Mouse (Mus musculus) urinary bladder, postnatal 36 days (tissue): Measurements from ENCODE around the gene Reln.

Experiments used
- DNase-seq, 2 experiments: peaks; one replicate each; pipeline ENCODE4 v3.0.0; 2022; ENCODE audit warnings: low spot score in 2 of 2, mixed read lengths in 1 of 2

Gene Reln

DNA sequence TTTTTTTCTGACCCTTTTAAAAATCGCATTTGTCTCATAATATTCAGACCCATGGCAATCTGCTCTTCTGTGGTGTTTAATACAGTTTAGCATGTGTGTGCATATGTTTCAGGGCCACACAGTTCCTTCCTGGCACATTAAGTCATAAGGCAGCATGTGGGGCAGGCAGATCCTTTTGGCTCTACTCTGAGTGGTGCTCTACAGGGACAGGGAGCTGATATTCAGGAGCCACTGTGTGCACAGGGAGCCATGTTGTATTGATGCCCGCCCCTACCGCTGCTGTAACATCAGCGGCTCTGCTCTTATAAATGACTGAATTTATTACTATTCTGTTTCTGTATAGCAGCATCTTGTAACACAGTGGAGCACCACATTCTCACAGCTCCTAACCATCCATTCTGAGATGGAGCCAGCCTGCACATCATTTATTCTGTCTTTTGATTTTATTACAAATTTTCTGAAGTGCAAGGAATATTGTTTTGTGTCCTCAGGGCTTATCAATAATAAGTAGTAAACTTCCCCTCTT, 410.3 kb downstream of the Reln start:
- no peak for DNase-seq

DNA sequence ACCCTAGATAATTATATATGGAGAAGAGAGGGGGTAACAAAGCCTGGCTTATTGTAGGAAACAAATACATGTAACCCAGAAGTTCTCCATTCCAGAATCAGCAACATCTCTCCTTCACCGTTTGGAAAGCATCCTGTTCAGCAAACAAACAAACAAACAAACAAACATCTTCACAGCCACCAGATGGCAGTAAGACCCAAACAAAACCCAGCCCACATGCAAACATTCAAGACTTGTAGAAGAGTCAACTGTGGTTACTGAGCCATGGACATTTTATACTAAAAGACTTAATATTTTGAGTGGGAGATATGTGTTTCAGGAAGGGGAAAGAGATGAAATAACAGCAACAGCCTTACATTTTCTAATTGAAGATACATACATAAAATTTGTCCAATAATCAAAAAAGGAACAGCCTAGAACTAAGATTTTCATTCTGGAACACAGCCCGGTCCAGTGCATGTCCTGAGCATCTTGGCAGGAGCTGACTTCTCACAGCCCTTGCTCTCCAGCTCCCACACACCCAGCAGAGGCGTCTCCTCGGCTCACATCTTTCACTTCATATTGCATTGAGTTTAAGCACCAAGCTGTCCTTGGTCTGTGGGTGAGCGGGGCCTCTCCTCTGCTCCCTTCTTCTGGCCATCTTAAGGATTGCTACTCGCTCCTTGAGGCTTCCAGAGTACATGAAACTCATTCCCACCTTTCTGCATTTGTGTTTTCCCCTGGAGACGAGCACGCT, 411.0 kb downstream of the Reln start:
- DNase-seq, result no peak

DNA sequence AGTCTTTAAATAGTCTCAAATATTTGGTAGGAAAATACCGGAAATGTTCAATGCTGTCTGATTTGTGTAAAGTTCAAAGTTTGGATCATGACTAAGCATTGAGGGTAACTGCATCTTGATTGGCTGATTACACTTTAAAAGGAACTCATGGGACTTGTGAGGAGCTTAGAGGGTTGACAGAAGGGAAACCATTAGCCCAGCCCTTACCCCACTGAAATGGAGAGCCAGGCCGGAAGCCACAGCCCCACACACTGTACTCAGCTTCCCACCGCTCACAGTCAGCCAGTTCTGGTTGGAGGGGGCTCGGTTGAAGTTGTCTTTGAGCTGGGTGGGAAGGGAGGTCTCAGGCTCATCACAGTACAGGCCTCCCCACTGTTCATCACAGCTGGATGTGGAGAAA, 413.4 kb downstream of the Reln start:
- no peak for DNase-seq

DNA sequence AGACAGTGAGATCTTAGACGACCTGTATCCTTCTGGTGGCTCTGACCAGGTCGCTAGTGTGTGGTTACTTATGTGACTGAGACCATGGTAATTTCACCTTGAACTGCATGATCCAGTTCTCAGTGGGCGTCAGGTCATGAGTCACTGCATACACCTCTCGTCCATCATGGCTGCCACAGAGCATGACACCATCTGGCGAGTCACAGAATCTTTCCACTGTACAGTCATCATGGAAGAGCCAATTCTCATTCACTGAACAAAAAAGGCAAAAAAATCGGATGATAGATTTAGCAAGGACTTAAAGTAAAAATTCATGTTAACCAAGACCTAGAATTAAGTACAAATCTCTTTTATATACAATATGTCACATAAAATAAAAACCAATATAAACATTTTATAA, 424.2 kb downstream of the Reln start:
- DNase-seq, result no peak

DNA sequence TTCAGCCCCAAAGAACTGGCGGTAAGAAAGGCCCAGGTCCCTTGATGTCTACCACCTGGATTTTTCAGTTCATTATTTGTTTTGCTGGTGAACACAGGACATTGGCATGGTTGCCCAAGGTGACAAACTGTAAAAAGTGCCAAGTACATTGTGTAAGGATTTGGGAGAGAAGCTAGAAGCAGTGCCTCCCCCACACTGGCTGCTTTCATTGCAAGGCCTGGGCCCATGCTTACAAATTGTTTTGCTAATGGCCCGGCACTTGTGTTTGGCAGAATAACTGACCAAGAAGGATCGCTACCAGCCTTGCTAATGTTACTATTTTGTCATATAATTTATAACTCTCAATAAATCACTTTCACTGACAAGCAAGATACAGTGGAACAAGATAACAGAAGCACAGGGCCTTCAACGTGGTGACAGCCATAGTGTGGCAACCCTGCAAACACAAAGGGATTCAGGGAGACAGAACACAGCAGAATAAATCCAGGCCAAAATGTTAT, 425.2 kb downstream of the Reln start:
- no peak for DNase-seq

DNA sequence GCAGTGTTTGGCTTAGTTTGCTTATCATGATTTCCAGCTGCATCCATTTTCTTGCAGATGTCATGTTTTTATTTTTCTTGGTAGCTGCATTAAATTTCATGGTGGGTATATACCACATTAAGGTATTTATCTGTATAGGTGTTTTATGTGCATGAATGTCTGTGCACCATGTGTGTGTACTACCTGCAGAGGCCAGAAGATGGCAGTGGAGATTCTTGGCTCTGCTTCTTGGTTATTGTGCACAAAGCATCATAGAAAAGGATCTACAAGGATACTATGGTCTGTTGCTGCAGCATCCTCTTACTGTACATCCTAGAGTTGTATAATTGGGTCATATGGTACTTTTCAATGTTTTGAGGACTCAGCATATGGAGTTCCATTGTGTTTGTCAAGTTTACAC, 428.5 kb downstream of the Reln start:
- no peak for DNase-seq

DNA sequence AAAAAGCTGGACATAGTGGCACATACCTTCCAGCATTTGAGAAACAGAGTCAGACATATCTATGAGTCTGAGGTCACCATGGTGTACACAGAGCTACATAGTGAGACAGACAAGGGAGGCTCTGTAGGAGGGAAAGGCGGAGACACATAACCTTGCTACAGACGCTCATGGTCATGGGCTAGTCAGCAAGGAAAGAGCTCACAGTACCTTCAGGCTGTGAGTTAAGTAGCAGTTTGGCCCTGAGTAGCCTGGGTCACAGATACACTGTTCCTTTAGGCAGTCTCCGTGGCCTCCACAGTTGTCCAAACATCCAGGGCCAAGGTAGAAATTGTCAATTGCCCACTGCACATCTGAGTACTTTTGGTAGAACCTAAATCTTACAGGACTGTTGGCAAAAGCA, 429.7 kb downstream of the Reln start:
- DNase-seq, result no peak

DNA sequence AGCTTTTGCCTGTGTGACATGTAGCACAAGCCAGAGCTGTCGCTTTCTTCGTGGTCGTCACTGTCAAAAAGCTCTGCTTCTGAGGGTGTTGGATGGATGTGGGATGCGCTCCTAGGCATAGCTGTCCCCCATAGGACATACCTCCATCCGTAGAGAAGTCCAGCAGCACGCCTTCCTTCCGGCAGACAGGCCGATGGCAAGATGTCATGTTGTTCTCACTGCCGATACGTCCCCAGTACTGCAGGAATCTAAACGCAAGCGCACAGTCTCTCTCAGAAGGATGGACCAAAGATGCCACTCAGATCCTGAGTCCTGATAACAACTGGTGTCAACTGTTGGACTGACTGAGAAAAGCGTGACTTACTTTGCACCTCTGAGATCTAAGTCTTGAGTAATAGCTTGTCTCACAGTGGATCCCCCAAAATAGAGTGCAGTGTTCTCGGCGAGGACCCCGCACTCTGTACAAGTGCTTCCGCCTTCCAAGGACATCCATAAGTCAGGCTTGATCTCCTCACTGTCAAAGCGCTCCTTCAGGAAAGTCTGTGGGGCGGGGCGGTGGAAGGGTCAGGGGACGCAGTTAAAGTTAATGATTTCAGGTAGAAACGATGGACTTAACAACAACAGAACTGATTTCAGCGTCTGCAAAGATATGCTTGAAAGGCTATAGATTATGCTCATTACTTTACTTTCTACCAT, 431.5 kb downstream of the Reln start:
- DNase-seq, result no peak

DNA sequence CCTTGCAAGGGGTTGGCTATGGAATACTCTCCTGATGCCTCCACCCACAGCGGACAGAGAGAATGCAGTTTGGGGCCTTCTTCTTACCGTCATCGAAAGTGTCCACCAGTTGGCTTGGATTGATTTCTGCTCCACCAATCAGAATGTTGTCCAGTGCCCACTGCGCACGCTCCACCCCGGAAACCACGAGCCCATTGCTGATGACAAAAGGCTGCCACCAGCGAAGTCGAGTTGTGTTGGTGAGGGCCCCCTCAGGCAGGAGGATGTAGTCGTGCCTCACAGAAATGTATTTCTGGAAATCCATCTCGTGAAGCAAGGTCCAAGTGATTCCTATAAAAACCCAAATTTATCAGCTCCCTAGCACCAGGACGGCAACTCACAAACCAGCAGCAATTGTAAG, 433.8 kb downstream of the Reln start:
- no peak for DNase-seq

DNA sequence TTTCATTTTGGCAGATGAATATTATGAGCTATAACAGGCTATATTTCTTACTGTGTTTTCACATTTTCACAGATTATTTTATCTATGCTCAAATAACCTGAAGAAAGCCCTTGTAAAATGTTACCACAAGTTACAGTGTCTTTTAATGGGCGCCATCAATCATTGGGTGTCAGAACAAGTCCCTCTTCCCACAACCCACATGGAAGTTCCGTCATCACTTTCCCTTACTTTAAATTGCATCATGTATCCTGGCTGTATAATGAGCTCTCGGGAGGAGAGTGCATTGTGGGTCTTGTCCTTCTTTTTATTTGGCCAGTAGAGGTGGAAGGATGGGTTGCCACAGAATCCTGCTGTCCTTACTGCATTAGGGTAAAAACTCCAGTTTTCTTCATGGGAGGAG, 434.8 kb downstream of the Reln start:
- no peak for DNase-seq

DNA sequence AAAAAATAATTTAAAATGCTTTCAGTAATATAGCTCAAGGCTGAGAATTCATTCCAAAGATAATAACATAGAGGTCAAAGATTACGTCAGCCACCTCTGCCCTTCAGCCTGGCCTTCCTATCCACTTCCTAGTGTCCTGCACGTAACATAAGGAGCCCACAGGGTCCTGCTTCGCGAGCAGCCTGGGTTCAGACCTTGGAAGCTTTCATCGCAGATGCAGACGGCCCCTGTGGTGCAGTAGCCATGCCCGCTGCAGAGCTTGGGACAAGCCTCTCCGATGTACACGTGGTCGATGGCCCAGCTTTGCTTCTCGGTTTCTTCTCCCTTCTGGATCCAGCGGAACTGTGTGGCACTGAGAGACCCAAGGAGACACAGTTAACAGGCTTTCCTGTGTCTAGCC, 443.1 kb downstream of the Reln start:
- no peak for DNase-seq

DNA sequence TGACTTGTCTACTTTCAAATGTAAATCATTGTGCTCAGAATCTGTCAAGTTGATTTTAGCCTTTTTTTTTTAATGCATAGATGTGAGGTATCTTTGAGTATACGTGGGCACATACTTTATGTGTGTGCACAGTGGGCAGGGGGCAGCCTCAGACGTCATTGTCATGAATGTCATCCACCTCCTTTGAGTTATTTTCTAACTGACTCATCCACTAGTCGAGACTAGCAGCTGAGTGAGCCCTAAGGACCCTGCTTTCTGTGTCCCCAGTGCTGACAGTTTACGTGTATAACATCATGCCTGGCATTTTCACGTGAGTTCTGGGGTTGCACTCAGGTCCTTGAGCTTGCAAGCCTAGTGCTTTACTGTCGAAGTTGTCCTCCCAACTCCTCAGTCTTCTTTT, 443.6 kb downstream of the Reln start:
- DNase-seq, result no peak

DNA sequence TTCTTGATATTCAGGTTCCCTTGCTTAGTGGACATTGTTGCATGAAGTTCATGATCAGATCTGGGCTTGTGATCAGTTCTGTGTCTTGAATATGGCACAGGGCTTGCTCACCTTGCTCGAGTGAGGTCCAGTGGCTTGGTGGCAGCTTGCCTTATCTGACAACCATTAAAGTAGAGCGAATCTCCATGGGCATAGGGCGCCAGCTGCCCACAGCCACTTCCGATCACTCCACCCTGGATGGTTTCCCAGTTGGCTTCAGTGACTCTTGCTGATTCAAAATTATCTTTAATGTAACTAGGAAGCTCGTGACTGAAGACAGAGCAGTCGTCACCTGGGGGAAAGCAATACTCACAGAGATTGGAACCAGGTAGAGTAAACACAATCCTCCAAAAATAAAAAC, 445.6 kb downstream of the Reln start:
- DNase-seq, result no peak

DNA sequence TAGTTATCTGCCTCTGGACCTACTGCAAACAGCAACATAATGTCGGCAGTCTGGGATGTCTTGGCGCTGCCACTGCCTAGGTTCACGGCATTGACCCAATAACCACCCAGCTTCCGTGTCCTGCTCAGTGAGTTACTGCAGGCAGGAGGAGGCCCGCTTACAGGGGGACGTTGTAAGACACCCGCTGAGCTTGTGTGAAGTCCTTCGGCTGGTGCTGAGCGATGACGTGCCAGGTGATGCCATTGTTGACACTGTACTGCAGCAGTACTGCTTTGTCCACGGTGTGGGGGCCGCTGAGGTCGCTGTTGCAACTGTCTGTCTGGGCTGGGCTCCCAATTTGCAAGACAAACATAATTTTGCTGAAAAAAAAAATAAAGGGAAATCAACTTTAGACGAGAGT, 447.9 kb downstream of the Reln start:
- no peak for DNase-seq

DNA sequence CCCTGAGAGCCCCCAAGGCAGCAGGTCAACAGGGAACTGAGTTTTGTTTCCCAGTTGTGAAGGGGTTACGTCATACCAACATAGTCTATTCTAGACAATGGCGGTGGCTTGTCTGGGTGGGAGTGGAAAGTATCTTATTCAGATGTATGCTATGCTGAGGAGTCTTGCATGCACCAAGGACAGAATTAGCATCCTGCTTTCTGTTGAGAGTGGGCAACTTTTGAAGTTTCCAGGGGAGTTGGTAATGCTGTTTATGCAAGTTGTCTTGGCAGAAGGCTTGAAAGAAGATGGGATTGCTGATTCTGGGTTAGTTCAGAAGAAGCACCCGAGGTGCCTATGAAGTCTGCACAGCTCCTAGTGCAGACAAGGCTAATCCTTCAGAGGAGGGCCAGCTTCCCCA, 450.3 kb downstream of the Reln start:
- no peak for DNase-seq

DNA sequence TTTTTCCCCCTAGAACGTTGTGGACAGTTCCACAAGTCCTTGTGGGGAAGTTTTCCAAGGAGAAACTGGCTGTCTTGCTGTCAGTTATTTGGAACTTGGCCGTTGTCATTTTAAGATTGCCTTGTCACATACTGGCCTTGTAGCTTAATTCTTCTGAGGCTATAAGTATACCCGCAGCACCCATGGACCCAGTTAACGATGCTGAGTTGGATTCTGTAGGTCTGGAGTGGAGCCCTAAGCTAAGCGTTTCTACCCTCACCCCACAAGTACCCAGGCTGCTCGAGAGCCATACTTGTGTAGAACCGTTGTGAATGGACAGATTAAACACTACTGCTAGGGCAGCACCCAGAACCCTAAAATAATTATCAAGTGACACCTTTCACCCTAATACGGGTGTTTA, 477.8 kb downstream of the Reln start:
- DNase-seq, result no peak

DNA sequence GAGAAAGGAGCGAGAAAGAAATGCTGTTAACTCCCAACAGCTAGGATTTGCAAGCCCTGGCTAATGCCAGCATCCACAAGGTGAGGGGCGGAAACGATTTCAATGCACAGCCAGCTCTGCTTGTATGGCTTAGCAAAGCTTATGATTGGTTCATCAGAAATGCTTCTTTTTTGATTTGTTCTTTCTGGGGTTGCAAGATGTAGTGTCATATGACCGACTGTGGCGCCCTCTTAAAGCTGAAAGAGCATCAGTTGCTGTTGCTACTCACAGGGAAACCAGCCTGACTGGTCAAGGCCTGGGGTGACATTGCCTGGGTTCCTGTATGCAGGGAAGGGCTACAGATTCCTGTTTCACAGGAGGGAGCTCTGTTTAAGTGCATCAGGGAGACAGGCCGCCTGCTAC, 478.2 kb downstream of the Reln start:
- peak in 1 of 2 experiments; percentile 6 for DNase-seq

DNA sequence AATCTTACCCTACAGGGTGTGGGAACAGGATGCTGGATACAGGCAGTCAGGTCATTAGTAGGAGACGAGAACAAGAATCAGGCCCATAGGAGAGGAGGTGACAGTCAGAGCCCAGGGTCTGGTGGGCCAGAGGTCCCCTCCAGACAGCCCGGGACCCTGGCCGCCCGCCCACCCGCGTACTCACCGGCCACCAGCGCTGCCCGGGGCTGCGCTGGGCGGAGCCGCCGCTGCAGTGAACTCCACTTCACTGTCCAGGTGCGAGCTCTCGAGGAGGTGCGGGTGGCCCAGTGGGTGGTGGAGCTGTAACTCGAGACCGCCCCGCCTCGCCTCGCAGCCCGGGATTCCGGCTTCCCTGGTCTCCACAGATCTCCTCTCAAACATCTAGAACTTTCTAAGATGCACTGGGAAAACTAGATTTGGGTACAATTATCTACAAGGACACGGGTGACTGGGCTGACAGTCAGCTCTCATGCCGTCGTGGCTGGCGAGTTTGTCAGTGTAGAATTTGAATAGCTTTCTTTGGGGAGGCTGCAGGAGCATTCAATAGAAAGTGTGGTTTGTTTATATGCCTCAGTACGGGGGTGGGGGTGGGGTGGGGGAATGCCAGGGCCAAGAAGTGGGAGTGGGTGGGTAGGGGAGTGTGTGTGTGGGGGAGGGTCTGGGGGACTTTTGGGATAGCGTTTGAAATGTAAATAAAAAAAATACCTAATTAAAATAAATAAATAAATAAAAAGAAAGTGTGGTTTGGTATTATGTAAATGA, 479.0 kb downstream of the Reln start, which contains the start of gene Slc26a5:
Gene Slc26a5, minus strand, starts transcription at position 259 of the 762 bp plus-strand sequence.
- peak in 1 of 2 experiments; percentile 8 for DNase-seq

DNA sequence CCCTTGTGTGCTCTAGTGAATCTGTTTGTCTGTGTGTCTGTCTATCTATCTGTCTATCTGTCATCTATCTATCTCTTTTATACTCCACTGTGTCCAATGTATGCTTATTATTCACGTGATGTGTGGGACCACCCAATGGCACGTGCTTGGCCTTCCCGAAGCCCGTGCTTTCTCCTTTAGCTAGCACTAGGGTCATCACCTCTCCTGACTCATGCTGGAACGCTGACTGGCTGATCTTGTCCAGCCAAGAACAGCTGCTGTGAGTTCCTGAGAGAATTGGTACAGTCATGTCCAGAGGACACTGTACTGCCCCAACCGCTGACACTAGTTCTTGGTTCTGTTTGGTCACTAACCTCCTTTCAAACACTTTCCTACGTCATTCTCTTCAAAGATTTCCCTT, 485.8 kb downstream of the Reln start:
- no peak for DNase-seq

DNA sequence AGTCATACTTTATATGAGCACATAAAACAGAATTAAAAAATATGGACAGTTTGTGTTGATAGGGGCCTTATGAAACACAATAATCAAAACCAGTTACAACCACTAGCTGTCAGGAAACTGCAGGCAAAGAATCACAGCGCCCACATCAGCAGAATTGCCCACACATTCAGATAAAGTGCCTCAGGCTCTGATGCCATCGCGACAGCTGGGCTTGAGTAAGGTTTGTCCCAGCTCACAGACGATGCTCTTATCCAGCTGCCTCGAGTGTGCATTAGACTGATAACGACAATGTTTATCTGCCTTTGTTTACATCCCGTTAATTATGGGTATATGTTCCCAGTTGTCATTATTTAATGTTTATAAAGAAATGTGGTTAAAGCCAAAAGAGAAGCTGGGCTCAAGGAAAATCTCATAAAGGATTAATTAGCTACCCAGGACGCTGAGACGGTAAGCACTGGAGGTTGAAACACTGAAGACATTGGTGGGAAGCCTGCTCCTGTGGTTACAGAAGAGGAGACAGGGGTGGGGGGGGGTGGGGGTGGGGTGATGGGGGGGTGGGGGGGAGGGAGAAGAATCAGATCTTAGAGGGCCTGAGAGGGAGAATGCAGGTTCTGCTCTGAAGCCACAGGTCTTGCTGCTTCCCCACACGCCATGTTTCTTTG, 492.7 kb downstream of the Reln start:
- no peak for DNase-seq

DNA sequence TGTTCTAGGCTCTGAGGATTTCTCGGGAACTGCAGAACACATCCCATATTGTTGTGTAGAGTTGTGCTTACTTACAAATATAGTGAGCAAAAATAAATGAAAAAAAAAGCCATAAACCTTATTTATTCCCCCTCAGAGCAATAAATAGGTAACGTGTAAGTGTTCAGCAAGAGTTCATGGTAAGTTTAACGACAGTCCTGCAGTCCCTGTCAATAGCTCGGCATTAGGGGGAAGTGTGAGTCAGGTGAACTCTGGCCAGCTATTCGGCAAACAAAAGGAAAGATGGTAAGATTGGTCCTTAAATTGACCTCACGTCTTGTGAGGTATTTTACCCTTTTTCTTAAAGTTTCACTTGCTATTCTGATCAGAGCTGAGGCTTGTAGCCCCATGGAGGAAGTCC, 497.1 kb downstream of the Reln start:
- DNase-seq, result no peak
